ENCODE assay signal across 9 mouse cellular contexts in genomic region chr10:127570384-127570783, GRCm38 (mm10). TPM values are rescaled to one million over a fixed set of nuclear protein-coding genes. Genes with fewer than 3 reads are reported as not detected.
A peak's percentile ranks its signal among the peaks of the same experiment; 100 is the strongest.
DNase-seq lines count a peak whose midpoint lies in the region; ATAC-seq and TF ChIP-seq lines count a peak whose summit lies in the region.
"Had no signal": no experiment of that assay in that cellular context is flagged by ENCODE, and none has a peak within 500 bp of the region (broad histone marks: within the 10 kb centered on the region; RNA-seq: fewer than 3 reads in every experiment).

No protein-coding gene starts in this region.

- H3K4me3 ChIP-seq in kidney, embryonic 14.5 days (ENCODE audit: low read length), result no peak overlapping the region
- H3K4me3 ChIP-seq in bone marrow, adult 2 months (replicated peaks; ENCODE audit: control insufficient read depth, low read depth, low read length), result no peak overlapping the region
- no peak overlapping the region for H3K4me3 ChIP-seq in liver, adult 2 months (ENCODE audit: insufficient read depth, low read depth, low read length)
- no peak overlapping the region for H3K4me3 ChIP-seq in cerebellum, adult 2 months (replicated peaks; ENCODE audit: insufficient read depth, low read depth, low read length)
- H3K4me3 ChIP-seq in forebrain, embryonic 10.5 days, result no peak overlapping the region

- 0 out of 2 replicates have a peak overlapping the region, but pooled peaks have one; percentile 24 for H3K27ac ChIP-seq in kidney, embryonic 14.5 days (ENCODE audit: low read depth, low read length)
- peak overlapping the region; percentile 83 for H3K27ac ChIP-seq in bone marrow, adult 2 months (ENCODE audit: control insufficient read depth, insufficient read depth, low read depth, low read length, poor library complexity)
- peak overlapping the region; percentile 14; the same call in 1 of the 2 replicates for H3K27ac ChIP-seq in liver, adult 2 months (replicated peaks; ENCODE audit: insufficient read depth, low read depth, low read length)
- no peak overlapping the region for H3K27ac ChIP-seq in cerebellum, adult 2 months (ENCODE audit: insufficient read depth, low read length)
- no peak overlapping the region for H3K27ac ChIP-seq in forebrain, embryonic 10.5 days

- no peaks in the 10 kb centered on the region for H3K27me3 ChIP-seq in kidney, embryonic 14.5 days (ENCODE audit: control insufficient read depth, insufficient read depth, low read length)
- H3K27me3 ChIP-seq in liver, adult 2 months (ENCODE audit: control insufficient read depth, insufficient read depth, low read length), result no peaks in the 10 kb centered on the region
- H3K27me3 ChIP-seq in cerebellum, adult 2 months (ENCODE audit: control insufficient read depth, insufficient read depth, low read length), result no peaks in the 10 kb centered on the region
- no peaks in the 10 kb centered on the region for H3K27me3 ChIP-seq in forebrain, embryonic 10.5 days (ENCODE audit: poor library complexity, severe bottlenecking)

- no peak for TF ChIP-seq CTCF in bone marrow, adult 2 months (IDR thresholded peaks at IDR 0.05; ENCODE audit: control insufficient read depth, insufficient read depth, low read length)
- no peak for TF ChIP-seq CTCF in liver, adult 2 months (IDR thresholded peaks at IDR 0.05; ENCODE audit: low read depth, low read length)
- TF ChIP-seq CTCF in cerebellum, adult 2 months (IDR thresholded peaks at IDR 0.05; ENCODE audit: borderline replicate concordance, insufficient read depth, low read depth, low read length), result no peak

- WGBS in kidney, embryonic 14.5 days, result 65% methylated on average over 6 of the region's 6 CpGs
- 57% methylated on average over 6 of the region's 6 CpGs for WGBS in bone marrow, adult 2 months
- 64% methylated on average over 6 of the region's 6 CpGs for WGBS in liver, adult 2 months
- 86% methylated on average over 6 of the region's 6 CpGs for WGBS in cerebellum, adult 2 months
- 86% methylated on average over 6 of the region's 6 CpGs for WGBS in forebrain, embryonic 10.5 days

- no peak overlapping the region for H3K4me2 ChIP-seq in kidney, embryonic 14.5 days (replicated peaks; ENCODE audit: low read depth, low read length)

- ATAC-seq in kidney, embryonic 14.5 days (ENCODE audit: low FRiP score, low TSS enrichment), result no peak
- ATAC-seq in megakaryocyte-erythroid progenitor cell, adult 5-6 weeks (replicated peaks; ENCODE audit: low FRiP score, low TSS enrichment, poor library complexity, severe bottlenecking), result peak; percentile 91

- no peak overlapping the region for H3K9ac ChIP-seq in kidney, embryonic 14.5 days (ENCODE audit: low read depth, low read length)
- H3K9ac ChIP-seq in liver, adult 2 months (ENCODE audit: low read depth, low read length), result no peak overlapping the region

- DNase-seq in kidney, postnatal 4 days, result no peak
- no peak for DNase-seq in liver, adult 2 months (ENCODE audit: extremely low read depth, low read depth, low spot score)
- no peak for DNase-seq in cerebellum, adult 2 months
- DNase-seq in frontal cortex, postnatal 14 days (ENCODE audit: low spot score in 2 of 2), result no peak
- no peak for DNase-seq in forebrain, embryonic 10.5 days (ENCODE audit: extremely low spot score, low spot score)
- DNase-seq: cerebellum, adult 18-20 months had no signal

- no peaks in the 10 kb centered on the region for H3K9me3 ChIP-seq in kidney, embryonic 14.5 days (ENCODE audit: control insufficient read depth, low read length)
- no peaks in the 10 kb centered on the region for H3K9me3 ChIP-seq in forebrain, embryonic 10.5 days

- H3K79me2 ChIP-seq in liver, adult 2 months (ENCODE audit: control insufficient read depth, insufficient read depth, low read length), result no peaks in the 10 kb centered on the region

- H3K36me3 ChIP-seq in kidney, embryonic 14.5 days (ENCODE audit: control insufficient read depth, insufficient read depth, low read length), result peaks cover 65% of the 10 kb centered on the region
- peaks cover 71% of the 10 kb centered on the region for H3K36me3 ChIP-seq in liver, adult 2 months (ENCODE audit: control insufficient read depth, insufficient read depth, low read length)
- peaks cover 94% of the 10 kb centered on the region for H3K36me3 ChIP-seq in forebrain, embryonic 10.5 days (replicated peaks)

- no peak for TF ChIP-seq POLR2A in bone marrow, adult 2 months (IDR thresholded peaks at IDR 0.05; ENCODE audit: borderline replicate concordance, control insufficient read depth, low read depth, low read length)
- TF ChIP-seq POLR2A in liver, adult 2 months (IDR thresholded peaks at IDR 0.05; ENCODE audit: extremely low read depth, insufficient read depth, low read length), result no peak
- TF ChIP-seq POLR2A in cerebellum, adult 2 months (IDR thresholded peaks at IDR 0.05; ENCODE audit: borderline replicate concordance, insufficient read depth, low read length), result no peak

- H3K4me1 ChIP-seq in kidney, embryonic 14.5 days (ENCODE audit: control insufficient read depth, insufficient read depth, low read length), result no peaks in the 10 kb centered on the region
- no peaks in the 10 kb centered on the region; the same call in 1 of the 2 replicates for H3K4me1 ChIP-seq in bone marrow, adult 2 months (ENCODE audit: control insufficient read depth, insufficient read depth, low read length)
- H3K4me1 ChIP-seq in liver, adult 2 months (ENCODE audit: control insufficient read depth, insufficient read depth, low read length), result peaks cover 7% of the 10 kb centered on the region
- H3K4me1 ChIP-seq in cerebellum, adult 2 months (ENCODE audit: control insufficient read depth, insufficient read depth, low read length), result peaks cover 13% of the 10 kb centered on the region
- 0 out of 2 replicates have a peak, but pooled peaks cover 6% of the 10 kb centered on the region for H3K4me1 ChIP-seq in forebrain, embryonic 10.5 days

RNA-seq across cellular contexts. Expression of gene Nxph4, which starts 36.0 kb away (rescaled TPM):
- polyA plus RNA-seq in kidney, embryonic 14.5 days (2014; fragmentation: Nextera tagmentation; extraction: Ambion mirVana), result 0.49 and 1.2 TPM in 2 replicates
- polyA plus RNA-seq in bone marrow, adult 2 months (2011; ENCODE audit: insufficient read depth, insufficient read length, low replicate concordance, missing spikeins), result not detected in 2 replicates
- not detected in 2 replicates for total RNA-seq in liver, adult 2 months (2014; rRNA removed)
- 0.05 TPM in 1 of 2 replicates, not detected in the other for polyA plus RNA-seq in liver, adult 2 months (2012; rRNA removed)
- total RNA-seq in megakaryocyte-erythroid progenitor cell, adult 5-6 weeks (2014; fragmentation: Nextera tagmentation), result not detected in 2 replicates
- not detected in 2 replicates for total RNA-seq in megakaryocyte-erythroid progenitor cell, adult 5-6 weeks (2017)
- 30.3 and 33.8 TPM in 2 replicates for polyA plus RNA-seq in cerebellum, adult 2 months (2012; rRNA removed)
- 3.0 and 9.5 TPM in 2 replicates for polyA plus RNA-seq in forebrain, embryonic 10.5 days (2016; fragmentation: Nextera tagmentation; extraction: Ambion mirVana)

RNA-seq across cellular contexts. Expression of gene Shmt2, which starts 48.1 kb away (rescaled TPM):
- polyA plus RNA-seq in kidney, embryonic 14.5 days (2014; fragmentation: Nextera tagmentation; extraction: Ambion mirVana), result 68.9 and 99.8 TPM in 2 replicates
- polyA plus RNA-seq in bone marrow, adult 2 months (2011; ENCODE audit: insufficient read depth, insufficient read length, low replicate concordance, missing spikeins), result 36.7 and 39.9 TPM in 2 replicates
- total RNA-seq in liver, adult 2 months (2014; rRNA removed), result 130 and 154 TPM in 2 replicates
- polyA plus RNA-seq in liver, adult 2 months (2012; rRNA removed), result 309 and 324 TPM in 2 replicates
- total RNA-seq in megakaryocyte-erythroid progenitor cell, adult 5-6 weeks (2014; fragmentation: Nextera tagmentation), result 159 and 164 TPM in 2 replicates
- total RNA-seq in megakaryocyte-erythroid progenitor cell, adult 5-6 weeks (2017), result 76.6 and 87.1 TPM in 2 replicates
- 68.2 and 69.8 TPM in 2 replicates for polyA plus RNA-seq in cerebellum, adult 2 months (2012; rRNA removed)
- polyA plus RNA-seq in forebrain, embryonic 10.5 days (2016; fragmentation: Nextera tagmentation; extraction: Ambion mirVana), result 124 and 129 TPM in 2 replicates

RNA-seq across cellular contexts. Expression of gene Lrp1, which starts 50.6 kb away (rescaled TPM):
- polyA plus RNA-seq in kidney, embryonic 14.5 days (2014; fragmentation: Nextera tagmentation; extraction: Ambion mirVana), result 44.2 and 54.9 TPM in 2 replicates
- 23.5 and 48.3 TPM in 2 replicates for polyA plus RNA-seq in bone marrow, adult 2 months (2011; ENCODE audit: insufficient read depth, insufficient read length, low replicate concordance, missing spikeins)
- total RNA-seq in liver, adult 2 months (2014; rRNA removed), result 193 and 278 TPM in 2 replicates
- polyA plus RNA-seq in liver, adult 2 months (2012; rRNA removed), result 354 and 373 TPM in 2 replicates
- 0.26 TPM in 1 of 2 replicates, not detected in the other for total RNA-seq in megakaryocyte-erythroid progenitor cell, adult 5-6 weeks (2014; fragmentation: Nextera tagmentation)
- 0.04 TPM in 1 of 2 replicates, not detected in the other for total RNA-seq in megakaryocyte-erythroid progenitor cell, adult 5-6 weeks (2017)
- 346 and 366 TPM in 2 replicates for polyA plus RNA-seq in cerebellum, adult 2 months (2012; rRNA removed)
- 66.5 and 67.4 TPM in 2 replicates for polyA plus RNA-seq in forebrain, embryonic 10.5 days (2016; fragmentation: Nextera tagmentation; extraction: Ambion mirVana)

RNA-seq across cellular contexts. Expression of gene Ndufa4l2, which starts 55.6 kb away (rescaled TPM):
- polyA plus RNA-seq in kidney, embryonic 14.5 days (2014; fragmentation: Nextera tagmentation; extraction: Ambion mirVana), result 27.1 and 32.7 TPM in 2 replicates
- polyA plus RNA-seq in bone marrow, adult 2 months (2011; ENCODE audit: insufficient read depth, insufficient read length, low replicate concordance, missing spikeins), result not detected in 2 replicates
- total RNA-seq in liver, adult 2 months (2014; rRNA removed), result 0.09 and 0.40 TPM in 2 replicates
- 4.0 and 4.4 TPM in 2 replicates for polyA plus RNA-seq in liver, adult 2 months (2012; rRNA removed)
- not detected in 2 replicates for total RNA-seq in megakaryocyte-erythroid progenitor cell, adult 5-6 weeks (2014; fragmentation: Nextera tagmentation)
- not detected in 2 replicates for total RNA-seq in megakaryocyte-erythroid progenitor cell, adult 5-6 weeks (2017)
- polyA plus RNA-seq in cerebellum, adult 2 months (2012; rRNA removed), result 10.4 and 11.5 TPM in 2 replicates
- 2.6 and 2.9 TPM in 2 replicates for polyA plus RNA-seq in forebrain, embryonic 10.5 days (2016; fragmentation: Nextera tagmentation; extraction: Ambion mirVana)

Comparison
In these comparisons a context has a peak if more than half of its experiments do, and no peak if none do; other contexts are left out.
1. H3K27ac ChIP-seq: peak in kidney, embryonic 14.5 days (single experiment), bone marrow, adult 2 months (single experiment) and liver, adult 2 months (single experiment); none in cerebellum, adult 2 months (single experiment) and forebrain, embryonic 10.5 days (single experiment).